Mouse (Mus musculus): ENCODE results near the gene Myef2. TPM values are rescaled to one million over a fixed set of nuclear protein-coding genes. Genes with fewer than 3 reads are reported as not detected.
"Not testable (repeated sequence)": the region's sequence is repeated elsewhere in the genome, so short reads cannot be mapped to it uniquely, and the experiment has no call there.

Gene Myef2
- polyA plus RNA-seq, 1 experiment from 2014 or later = 262 TPM

DNA sequence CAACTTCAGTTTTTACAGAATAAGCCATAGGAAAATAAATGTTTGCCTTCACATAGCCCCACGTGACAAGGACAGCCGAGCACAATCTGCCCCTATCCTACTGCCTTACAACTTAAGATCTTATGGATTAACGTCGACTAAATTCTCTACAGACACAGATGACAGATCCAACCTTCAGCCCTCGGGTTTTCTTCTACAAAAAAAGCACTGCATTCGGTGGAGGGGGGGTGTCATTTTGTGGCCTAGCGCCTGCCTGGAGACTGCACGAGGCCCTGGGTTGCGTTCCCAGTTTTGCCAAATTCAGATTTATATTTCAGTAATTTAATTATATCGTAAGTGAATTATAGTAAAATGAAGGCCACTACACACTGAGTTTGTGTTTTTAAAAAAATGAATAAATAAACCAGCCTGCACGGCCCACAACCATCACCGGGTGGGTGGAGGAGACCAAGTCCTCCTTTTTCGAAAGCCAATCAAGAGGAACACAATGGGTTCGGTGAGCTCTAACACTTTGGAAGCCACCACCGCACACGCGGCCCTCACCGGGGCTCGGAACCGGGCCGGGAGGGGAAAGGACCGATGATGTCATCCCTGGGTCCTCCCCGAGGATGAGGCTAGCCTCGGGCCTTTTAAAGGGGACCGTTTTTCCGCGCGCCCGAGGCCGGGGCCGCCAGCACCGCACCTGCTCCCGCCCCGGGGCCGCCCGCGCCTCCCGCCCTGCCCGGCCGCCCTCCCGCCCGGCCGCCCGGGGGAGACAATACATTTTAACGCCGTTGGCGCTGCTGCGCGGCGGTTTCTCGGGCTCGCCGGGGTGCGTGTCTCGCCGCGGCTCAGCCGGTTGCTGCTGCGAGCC, 611 bp downstream of the Myef2 start:
- Histone ChIP-seq H3K4me3 (peak overlapping the region; percentile 69), H3K4me2 (replicated peaks) (peak overlapping the region; percentile 52), H3K27me3 (no peaks in the 10 kb centered on the region), H3K9ac (replicated peaks) (peak overlapping the region; percentile 95), H3K36me3 (no peaks in the 10 kb centered on the region), H3K9me3 (no peaks in the 10 kb centered on the region), H3K4me1 (peaks cover 32% of the 10 kb centered on the region), H3K27ac (replicated peaks) (peak overlapping the region; percentile 94)
- peak; percentile 83 for ATAC-seq (replicated peaks)
- under 1% methylated on average over 39 of the region's 59 CpGs for WGBS

DNA sequence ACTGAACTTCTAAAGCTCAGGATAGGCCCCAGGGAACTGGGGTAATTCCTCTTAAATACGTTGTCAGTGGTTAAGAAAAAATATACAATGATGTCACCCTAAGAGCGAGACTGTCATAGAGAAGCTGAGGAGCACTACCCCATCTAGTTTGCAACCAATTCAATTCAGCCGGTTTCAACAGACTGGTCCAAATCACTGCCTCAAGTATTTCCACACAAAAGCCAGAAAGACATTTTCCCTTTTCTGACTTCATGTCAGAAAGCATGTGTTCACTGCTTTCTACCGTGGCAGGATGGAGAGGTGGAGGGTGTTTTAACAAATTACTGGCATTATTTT, 1.2 kb downstream of the Myef2 start:
- peak overlapping the region; percentile 69 for H3K4me3 ChIP-seq
- WGBS = under 1% methylated on average over 4 of the region's 4 CpGs
- no peaks in the 10 kb centered on the region for H3K9me3 ChIP-seq
- no peaks in the 10 kb centered on the region for H3K36me3 ChIP-seq
- H3K4me2 ChIP-seq (replicated peaks) = peak overlapping the region; percentile 52
- peaks cover 32% of the 10 kb centered on the region for H3K4me1 ChIP-seq
- peak; percentile 15; the same call in 1 of the 2 replicates for ATAC-seq (replicated peaks)
- no peaks in the 10 kb centered on the region for H3K27me3 ChIP-seq
- peak overlapping the region; percentile 95 for H3K9ac ChIP-seq (replicated peaks)
- H3K27ac ChIP-seq (replicated peaks) = peak overlapping the region; percentile 94

GRCm38 (mm10) chr2:125119381-125120110, 3.9 kb downstream of the Myef2 start:
- 66% methylated on average over 6 of the region's 6 CpGs for WGBS
- no peak overlapping the region; the same call in 1 of the 2 replicates for H3K27ac ChIP-seq (replicated peaks)
- no peak for ATAC-seq (replicated peaks)
- H3K9ac ChIP-seq (replicated peaks) = no peak overlapping the region
- H3K4me3 ChIP-seq = no peak overlapping the region
- H3K4me2 ChIP-seq (replicated peaks) = no peak overlapping the region
- no peaks in the 10 kb centered on the region for H3K9me3 ChIP-seq
- H3K4me1 ChIP-seq = peaks cover 37% of the 10 kb centered on the region
- no peaks in the 10 kb centered on the region for H3K27me3 ChIP-seq
- peaks cover 18% of the 10 kb centered on the region for H3K36me3 ChIP-seq

DNA sequence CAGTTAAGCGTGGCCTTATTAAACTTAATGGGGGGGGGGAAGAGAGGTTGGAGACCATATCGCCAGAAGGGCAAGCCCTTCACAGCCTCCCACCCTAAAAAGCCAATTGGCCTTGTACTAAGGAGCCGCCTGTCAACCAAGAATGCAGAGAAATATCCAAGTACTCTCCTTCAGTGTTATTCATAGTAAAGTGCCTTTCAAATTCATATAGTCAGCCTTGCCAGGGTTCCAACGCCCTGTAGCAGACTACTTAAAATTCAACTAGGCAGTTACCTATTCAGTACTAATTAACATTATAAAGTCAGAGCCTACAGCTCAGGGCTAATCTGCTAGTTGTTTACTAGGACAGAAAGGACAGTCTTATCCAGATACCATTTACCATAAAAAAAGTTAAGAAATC, 16.9 kb downstream of the Myef2 start:
- not testable (repeated sequence) for ATAC-seq (replicated peaks); H3K4me2 ChIP-seq (replicated peaks); H3K27me3 ChIP-seq; H3K27ac ChIP-seq (replicated peaks); H3K9ac ChIP-seq (replicated peaks); H3K4me1 ChIP-seq; H3K9me3 ChIP-seq; H3K4me3 ChIP-seq
- peaks cover 47% of the 10 kb centered on the region for H3K36me3 ChIP-seq
- 67% methylated on average over 4 of the region's 4 CpGs for WGBS

DNA sequence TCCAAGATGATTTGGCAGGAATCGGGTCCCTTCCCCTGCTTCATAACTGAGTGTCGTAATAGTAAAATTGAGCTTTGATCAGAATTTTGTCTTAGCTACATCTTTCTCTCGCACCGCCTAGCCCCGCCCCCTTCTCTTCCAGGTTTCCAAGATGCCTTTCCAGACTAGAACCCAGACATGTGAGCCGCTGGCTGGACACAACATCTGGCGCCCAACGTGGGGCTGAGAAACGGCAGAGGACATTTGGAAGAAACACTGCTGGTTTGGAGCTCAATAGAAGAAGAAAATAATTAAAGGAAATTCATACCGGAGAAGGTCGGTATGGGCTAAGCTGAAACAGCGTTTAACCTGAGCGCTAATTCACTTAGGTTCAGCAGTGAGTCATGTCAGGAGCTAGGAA, 19.0 kb downstream of the Myef2 start:
- H3K4me2 ChIP-seq (replicated peaks); H3K27me3 ChIP-seq; H3K4me3 ChIP-seq; H3K9ac ChIP-seq (replicated peaks); H3K4me1 ChIP-seq; H3K27ac ChIP-seq (replicated peaks); H3K9me3 ChIP-seq; ATAC-seq (replicated peaks): not testable (repeated sequence)
- 95% methylated on average over 13 of the region's 13 CpGs for WGBS
- H3K36me3 ChIP-seq = peaks cover 62% of the 10 kb centered on the region

DNA sequence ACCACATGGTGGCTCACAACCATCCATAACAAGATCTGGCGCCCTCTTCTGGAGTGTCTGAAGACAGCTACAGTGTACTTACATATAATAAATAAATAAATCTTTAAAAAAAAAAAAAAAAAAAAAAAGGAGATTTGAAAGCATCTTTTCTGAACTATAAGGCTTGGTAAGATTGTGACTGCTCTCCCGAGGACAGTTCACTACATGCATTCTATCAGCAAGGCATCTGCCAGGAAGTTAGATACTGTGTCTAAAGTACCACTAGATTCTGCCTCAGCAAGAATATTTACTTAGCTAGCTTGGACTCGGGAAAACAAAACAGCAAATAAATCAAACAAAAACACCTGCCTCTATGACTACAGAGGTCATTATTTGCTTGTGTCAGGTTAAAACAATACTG, 31.3 kb downstream of the Myef2 start:
- not testable (repeated sequence) for H3K4me1 ChIP-seq; H3K9me3 ChIP-seq; H3K27me3 ChIP-seq; H3K9ac ChIP-seq (replicated peaks); ATAC-seq (replicated peaks); H3K4me3 ChIP-seq; H3K27ac ChIP-seq (replicated peaks); H3K4me2 ChIP-seq (replicated peaks)
- H3K36me3 ChIP-seq = peaks cover 55% of the 10 kb centered on the region
- 97% methylated on average over 3 of the region's 3 CpGs for WGBS

GRCm38 (mm10) chr2:125088757-125089156, 34.7 kb downstream of the Myef2 start:
- ATAC-seq (replicated peaks) = no peak
- Histone ChIP-seq H3K4me2 (replicated peaks) (no peak overlapping the region), H3K27ac (replicated peaks) (no peak overlapping the region), H3K36me3 (peaks cover 53% of the 10 kb centered on the region), H3K27me3 (no peaks in the 10 kb centered on the region), H3K9ac (replicated peaks) (no peak overlapping the region), H3K9me3 (no peaks in the 10 kb centered on the region), H3K4me3 (no peak overlapping the region), H3K4me1 (no peaks in the 10 kb centered on the region)
- 93% methylated on average over 7 of the region's 7 CpGs for WGBS

GRCm38 (mm10) chr2:125083879-125084278, 39.6 kb downstream of the Myef2 start:
- WGBS = 47% methylated on average over 1 of the region's 1 CpGs
- Histone ChIP-seq H3K9me3 (no peaks in the 10 kb centered on the region), H3K4me1 (no peaks in the 10 kb centered on the region), H3K4me3 (no peak overlapping the region), H3K9ac (replicated peaks) (no peak overlapping the region), H3K4me2 (replicated peaks) (no peak overlapping the region), H3K27me3 (no peaks in the 10 kb centered on the region), H3K36me3 (peaks cover 41% of the 10 kb centered on the region), H3K27ac (replicated peaks) (no peak overlapping the region)
- no peak for ATAC-seq (replicated peaks)

GRCm38 (mm10) chr2:125073056-125073780, 50.2 kb downstream of the Myef2 start:
- ATAC-seq (replicated peaks) = no peak
- Histone ChIP-seq H3K4me3 (no peak overlapping the region), H3K27ac (replicated peaks) (no peak overlapping the region), H3K27me3 (no peaks in the 10 kb centered on the region), H3K4me1 (no peaks in the 10 kb centered on the region), H3K9me3 (no peaks in the 10 kb centered on the region), H3K9ac (replicated peaks) (no peak overlapping the region), H3K4me2 (replicated peaks) (no peak overlapping the region), H3K36me3 (no peaks in the 10 kb centered on the region)
- WGBS = 81% methylated on average over 3 of the region's 3 CpGs

GRCm38 (mm10) chr2:125068696-125069095, 54.8 kb downstream of the Myef2 start:
- Histone ChIP-seq H3K9me3 (no peaks in the 10 kb centered on the region), H3K4me3 (no peak overlapping the region), H3K9ac (replicated peaks) (no peak overlapping the region), H3K27me3 (no peaks in the 10 kb centered on the region), H3K36me3 (no peaks in the 10 kb centered on the region), H3K4me1 (no peaks in the 10 kb centered on the region), H3K4me2 (replicated peaks) (no peak overlapping the region), H3K27ac (replicated peaks) (no peak overlapping the region)
- ATAC-seq (replicated peaks) = no peak
- WGBS = 89% methylated on average over 12 of the region's 12 CpGs

- WGBS = 75% methylated on average over 10 of the region's 10 CpGs
- no peak within 1 kb of the TSS for H3K4me2 ChIP-seq (replicated peaks)
- H3K4me1 ChIP-seq = no peaks in the 10 kb centered on the region
- no peak within 1 kb of the TSS for H3K4me3 ChIP-seq
- H3K27ac ChIP-seq (replicated peaks) = no peak within 1 kb of the TSS
- H3K9me3 ChIP-seq = no peaks in the 10 kb centered on the region
- H3K27me3 ChIP-seq = no peaks in the 10 kb centered on the region
- peak; percentile 23; the same call in 1 of the 2 replicates for ATAC-seq (replicated peaks)
- no peaks in the 10 kb centered on the region for H3K36me3 ChIP-seq
- no peak within 1 kb of the TSS for H3K9ac ChIP-seq (replicated peaks)
These were observed 55.6 kb downstream of the Myef2 start, which contains the start of gene Slc24a5 for GRCm38 (mm10) chr2:125067894-125068293. Gene Slc24a5 (plus strand): TSS chr2:125068124.

GRCm38 (mm10) chr2:125067373-125067772, 56.1 kb downstream of the Myef2 start:
- Histone ChIP-seq H3K27me3 (no peaks in the 10 kb centered on the region), H3K4me2 (replicated peaks) (no peak overlapping the region), H3K4me1 (no peaks in the 10 kb centered on the region), H3K4me3 (no peak overlapping the region), H3K36me3 (no peaks in the 10 kb centered on the region), H3K27ac (replicated peaks) (no peak overlapping the region), H3K9me3 (no peaks in the 10 kb centered on the region), H3K9ac (replicated peaks) (no peak overlapping the region)
- ATAC-seq (replicated peaks) = peak; percentile 39
- WGBS = 67% methylated on average over 7 of the region's 7 CpGs

Measured in forebrain, embryonic 15.5 days (tissue).